25 mouse cellular contexts compared by ENCODE assay signal in genomic region chr12:32101306-32101705, GRCm38 (mm10). TPM values are rescaled to one million over a fixed set of nuclear protein-coding genes. Genes with fewer than 3 reads are reported as not detected.
DNase-seq lines count a peak whose midpoint lies in the region; ATAC-seq lines count a peak whose summit lies in the region.
"Had no signal": no experiment of that assay in that cellular context is flagged by ENCODE, and none has a peak within 500 bp of the region (broad histone marks: within the 10 kb centered on the region; RNA-seq: fewer than 3 reads in every experiment).

No protein-coding gene starts in this region.

- H3K4me2 ChIP-seq in liver, embryonic 16.5 days (ENCODE audit: low read depth, low read length) = peak overlapping the region; percentile 14; the same call in 1 of the 2 replicates
- no peak overlapping the region for H3K4me2 ChIP-seq in forebrain, embryonic 11.5 days (ENCODE audit: low read depth, low read length, severe bottlenecking)
- H3K4me2 ChIP-seq: embryonic facial prominence, embryonic 15.5 days; hindbrain, embryonic 14.5 days; midbrain, embryonic 11.5 days; neural tube, embryonic 15.5 days had no signal

- H3K4me3 ChIP-seq in heart, embryonic 10.5 days = no peak overlapping the region
- H3K4me3 ChIP-seq in brown adipose tissue, adult 24 weeks (ENCODE audit: insufficient read depth, low read depth, low read length) = no peak overlapping the region
- H3K4me3 ChIP-seq in liver, embryonic 16.5 days (ENCODE audit: low read depth, low read length) = no peak overlapping the region
- no peak overlapping the region for H3K4me3 ChIP-seq in limb, embryonic 10.5 days
- H3K4me3 ChIP-seq in forebrain, embryonic 11.5 days (ENCODE audit: low read depth, low read length) = no peak overlapping the region
- H3K4me3 ChIP-seq: embryonic facial prominence, embryonic 15.5 days; forebrain, embryonic 10.5 days; heart, adult 2 months; neural tube, embryonic 15.5 days had no signal

- H3K27ac ChIP-seq in heart, embryonic 10.5 days = peak overlapping the region; percentile 16; the same call in 1 of the 2 replicates
- peak overlapping the region; percentile 68 for H3K27ac ChIP-seq in brown adipose tissue, adult 24 weeks (replicated peaks; ENCODE audit: low read depth, low read length)
- peak overlapping the region; percentile 64 for H3K27ac ChIP-seq in liver, embryonic 16.5 days (ENCODE audit: low read length)
- no peak overlapping the region for H3K27ac ChIP-seq in limb, embryonic 10.5 days
- no peak overlapping the region for H3K27ac ChIP-seq in forebrain, embryonic 11.5 days (ENCODE audit: low read depth, low read length)
- H3K27ac ChIP-seq: embryonic facial prominence, embryonic 15.5 days; forebrain, embryonic 10.5 days; heart, adult 2 months; hindbrain, embryonic 14.5 days; kidney, postnatal 0 days; neural tube, embryonic 15.5 days had no signal

- H3K9me3 ChIP-seq in heart, embryonic 10.5 days = no peaks in the 10 kb centered on the region
- H3K9me3 ChIP-seq in liver, embryonic 16.5 days (replicated peaks; ENCODE audit: control insufficient read depth, low read length) = no peaks in the 10 kb centered on the region
- H3K9me3 ChIP-seq in limb, embryonic 10.5 days (replicated peaks) = no peaks in the 10 kb centered on the region
- no peaks in the 10 kb centered on the region for H3K9me3 ChIP-seq in forebrain, embryonic 11.5 days (ENCODE audit: control insufficient read depth, low read length)
- H3K9me3 ChIP-seq: embryonic facial prominence, embryonic 15.5 days; forebrain, embryonic 10.5 days; neural tube, embryonic 15.5 days had no signal

- 95% methylated on average over 4 of the region's 4 CpGs for WGBS in heart, embryonic 10.5 days
- WGBS in liver, embryonic 16.5 days (ENCODE audit: insufficient replicate concordance) = 73% methylated on average over 4 of the region's 4 CpGs
- WGBS in limb, embryonic 10.5 days = 94% methylated on average over 4 of the region's 4 CpGs
- 95% methylated on average over 4 of the region's 4 CpGs for WGBS in forebrain, embryonic 11.5 days

- no peaks in the 10 kb centered on the region for H3K27me3 ChIP-seq in heart, embryonic 10.5 days (ENCODE audit: insufficient read depth, poor library complexity, severe bottlenecking)
- no peaks in the 10 kb centered on the region for H3K27me3 ChIP-seq in liver, embryonic 16.5 days (ENCODE audit: control insufficient read depth, insufficient read depth, low read depth, low read length)
- H3K27me3 ChIP-seq in limb, embryonic 10.5 days (ENCODE audit: low read depth, poor library complexity, severe bottlenecking) = no peaks in the 10 kb centered on the region
- H3K27me3 ChIP-seq in forebrain, embryonic 11.5 days (ENCODE audit: control insufficient read depth, insufficient read depth, low read length) = no peaks in the 10 kb centered on the region
- H3K27me3 ChIP-seq: embryonic facial prominence, embryonic 15.5 days; neural tube, embryonic 15.5 days had no signal

- H3K4me1 ChIP-seq in heart, embryonic 10.5 days = peaks cover 15% of the 10 kb centered on the region
- H3K4me1 ChIP-seq in brown adipose tissue, adult 24 weeks (ENCODE audit: control insufficient read depth, insufficient read depth, insufficient read length, low read length) = peaks cover 3% of the 10 kb centered on the region
- H3K4me1 ChIP-seq in liver, embryonic 16.5 days (ENCODE audit: control insufficient read depth, low read depth, low read length) = peaks cover 60% of the 10 kb centered on the region
- peaks cover 6% of the 10 kb centered on the region; the same call in 1 of the 2 replicates for H3K4me1 ChIP-seq in limb, embryonic 10.5 days
- H3K4me1 ChIP-seq in forebrain, embryonic 11.5 days (replicated peaks; ENCODE audit: control insufficient read depth, insufficient read depth, low read length) = no peaks in the 10 kb centered on the region
- H3K4me1 ChIP-seq: embryonic facial prominence, embryonic 15.5 days; neural tube, embryonic 15.5 days had no signal

- intact Hi-C loops in heart, postnatal 25 days (cut with DNase I) = no loop called here

- no peaks in the 10 kb centered on the region for H3K36me3 ChIP-seq in heart, embryonic 10.5 days
- H3K36me3 ChIP-seq in liver, embryonic 16.5 days (ENCODE audit: control insufficient read depth, insufficient read depth) = peaks cover 38% of the 10 kb centered on the region
- H3K36me3 ChIP-seq in limb, embryonic 10.5 days = no peaks in the 10 kb centered on the region
- no peaks in the 10 kb centered on the region for H3K36me3 ChIP-seq in forebrain, embryonic 11.5 days (ENCODE audit: control insufficient read depth, insufficient read depth, low read length)
- H3K36me3 ChIP-seq: embryonic facial prominence, embryonic 15.5 days; forebrain, embryonic 10.5 days; neural tube, embryonic 15.5 days had no signal

- DNase-seq in heart, embryonic 10.5 days (ENCODE audit: low spot score) = no peak
- DNase-seq in heart, postnatal 25 days (ENCODE audit: low spot score) = no peak
- peak; percentile 88 for DNase-seq in A20 (ENCODE audit: low read depth, low spot score)
- DNase-seq in limb, embryonic 10.5 days (ENCODE audit: low spot score) = no peak
- DNase-seq in forebrain, embryonic 11.5 days (ENCODE audit: low spot score) = no peak
- DNase-seq: adrenal gland, adult 8-10 months; cerebellum, adult 9-10 months; forebrain, postnatal 0 days; gastrocnemius, postnatal 14 days; heart, postnatal 4 days; kidney, adult 2 months; left cerebral cortex, postnatal 4 days; lung, postnatal 10 days; thymus, adult 18-20 months had no signal

- peak overlapping the region; percentile 16; the same call in 1 of the 2 replicates for H3K9ac ChIP-seq in liver, embryonic 16.5 days (ENCODE audit: low read depth, low read length)
- no peak overlapping the region for H3K9ac ChIP-seq in forebrain, embryonic 11.5 days (ENCODE audit: low read length)
- H3K9ac ChIP-seq: embryonic facial prominence, embryonic 15.5 days; forebrain, postnatal 0 days; hindbrain, embryonic 14.5 days; neural tube, embryonic 15.5 days had no signal

- no peak for ATAC-seq in liver, embryonic 16.5 days (ENCODE audit: low read depth)
- no peak for ATAC-seq in forebrain, embryonic 11.5 days (replicated peaks; ENCODE audit: low FRiP score)
- ATAC-seq: activated CD4-positive, CD25-positive, alpha-beta regulatory T cell, adult 4 months; forebrain, postnatal 0 days; inflammation-experienced regulatory T-cells, adult 6 months had no signal

RNA-seq across cellular contexts. Expression of gene Prkar2b, which starts 40.2 kb away (rescaled TPM):
- polyA plus RNA-seq in heart, embryonic 10.5 days (2016; fragmentation: Nextera tagmentation; extraction: Ambion mirVana) = 18.9 and 28.2 TPM in 2 replicates
- 1 to 10 TPM; 5.3 to 6.2 TPM for total RNA-seq in heart, postnatal 25 days (2021)
- 809 and 945 TPM in 2 replicates for polyA plus RNA-seq in brown adipose tissue, adult 24 weeks (2012; ENCODE audit: insufficient read depth, insufficient read length, missing spikeins)
- 51.1 and 53.8 TPM in 2 replicates for polyA plus RNA-seq in liver, embryonic 16.5 days (2015; fragmentation: Nextera tagmentation; extraction: Ambion mirVana)
- 22.5 and 24.8 TPM in 2 replicates for polyA plus RNA-seq in limb, embryonic 10.5 days (2016; fragmentation: Nextera tagmentation; extraction: Ambion mirVana)
- 50.1 and 50.4 TPM in 2 replicates for polyA plus RNA-seq in forebrain, embryonic 11.5 days (2014; fragmentation: Nextera tagmentation; extraction: Ambion mirVana)

Comparison
In these comparisons a context has a peak if more than half of its experiments do, and no peak if none do; other contexts are left out.
1. H3K27ac ChIP-seq: peak in heart, embryonic 10.5 days (single experiment), brown adipose tissue, adult 24 weeks (single experiment) and liver, embryonic 16.5 days (single experiment); none in limb, embryonic 10.5 days (single experiment) and forebrain, embryonic 11.5 days (single experiment).
2. RNA of gene Prkar2b, which starts 40.2 kb away (polyA plus RNA-seq): 809 to 945 TPM in brown adipose tissue, adult 24 weeks; 51.1 to 53.8 TPM in liver, embryonic 16.5 days, 50.1 to 50.4 TPM in forebrain, embryonic 11.5 days, 18.9 to 28.2 TPM in heart, embryonic 10.5 days and 22.5 to 24.8 TPM in limb, embryonic 10.5 days; every median in the first group is over 10 times any median in the second.